Mouse (Mus musculus) CH12.LX (cell line): ENCODE measurements around the gene Rab11fip3. TPM values are rescaled to one million over a fixed set of nuclear protein-coding genes. Genes with fewer than 3 reads are reported as not detected.

Experiments
- DNase-seq: peaks from one replicate; pipeline ENCODE4 v3.0.0-alpha.2; 2013; ENCODE audit errors: extremely low read depth
- H3K27ac ChIP-seq: 2 replicates; pipeline ENCODE4 v1.5.1; 2012; ENCODE audit warnings: low read depth, mild to moderate bottlenecking, control low read depth, moderate library complexity; ENCODE audit not compliant: insufficient read depth
- H3K27me3 ChIP-seq: replicated peaks from 2 replicates; pipeline ENCODE3; 2012; ENCODE audit warnings: inconsistent platforms
- H3K36me3 ChIP-seq, 2 experiments: replicated peaks in 1 of 2; 2 replicates each; pipeline versions ENCODE3 to v1.6.1; 2012; ENCODE audit warnings: inconsistent platforms in 1 of 2, low read length in 1 of 2, mild to moderate bottlenecking in 1 of 2, mixed read lengths in 1 of 2, moderate library complexity in 1 of 2; ENCODE audit not compliant: control insufficient read depth in 1 of 2, insufficient read depth in 1 of 2
- H3K4me1 ChIP-seq, 2 experiments: 2 replicates each; pipeline ENCODE4 v1.6.1; 2012; ENCODE audit warnings: inconsistent platforms in 1 of 2, moderate library complexity in 1 of 2; ENCODE audit not compliant: insufficient read depth in 2 of 2, control insufficient read depth in 1 of 2
- H3K4me2 ChIP-seq: 2 replicates; pipeline ENCODE4 v1.6.1; 2012; ENCODE audit warnings: low read depth, mild to moderate bottlenecking, control low read depth; ENCODE audit not compliant: poor library complexity, insufficient read depth, severe bottlenecking
- H3K4me3 ChIP-seq, 3 experiments: fragments of 150-350 bp in 1 of 3; sonication (generic) in 1 of 3; replicated peaks in 1 of 3; 2 replicates each; pipeline versions ENCODE3 to v1.5.1; 2011 to 2012; ENCODE audit warnings: low read depth in 2 of 3, low read length in 2 of 3, mild to moderate bottlenecking in 2 of 3, moderate library complexity in 2 of 3, control low read depth in 1 of 3, improper control_type of control experiment in 1 of 3, inconsistent platforms in 1 of 3, mixed read lengths in 1 of 3; ENCODE audit not compliant: poor library complexity in 1 of 3
- H3K79me2 ChIP-seq: replicated peaks from 2 replicates; pipeline ENCODE4 v1.6.1; 2012; ENCODE audit warnings: mild to moderate bottlenecking, moderate library complexity; ENCODE audit not compliant: control insufficient read depth, poor library complexity, insufficient read depth, severe bottlenecking; ENCODE audit errors: extremely low read depth
- H3K9ac ChIP-seq: 2 replicates; pipeline ENCODE4 v1.6.1; 2012; ENCODE audit warnings: low read depth, mild to moderate bottlenecking, control low read depth, moderate library complexity; ENCODE audit not compliant: insufficient read depth
- H3K9me3 ChIP-seq: replicated peaks from 2 replicates; pipeline ENCODE3; 2012; ENCODE audit warnings: low read length, inconsistent platforms, mixed read lengths
- BHLHE40 ChIP-seq: IDR thresholded peaks from 2 replicates; pipeline ENCODE4 v1.6.1; 2011; ENCODE audit warnings: mild to moderate bottlenecking, low read depth, low read length, improper control_type of control experiment
- CHD1 ChIP-seq: IDR thresholded peaks from 2 replicates; pipeline ENCODE4 v1.6.1; 2012; ENCODE audit warnings: low read depth, low read length, improper control_type of control experiment, inconsistent platforms
- CHD2 ChIP-seq: IDR thresholded peaks from 2 replicates; pipeline ENCODE4 v1.6.1; 2011; ENCODE audit warnings: low read length, improper control_type of control experiment
- CTCF ChIP-seq, 2 experiments: IDR thresholded peaks in 1 of 2; conservative IDR thresholded peaks in 1 of 2; 2 replicates each; pipeline ENCODE4 v1.5.1; 2011 to 2012; ENCODE audit warnings: low read depth in 2 of 2, low read length in 2 of 2, improper control_type of control experiment in 1 of 2, inconsistent platforms in 1 of 2, mild to moderate bottlenecking in 1 of 2, moderate library complexity in 1 of 2
- E2F4 ChIP-seq: IDR thresholded peaks from 2 replicates; pipeline ENCODE4 v1.6.1; 2011; ENCODE audit warnings: low read depth, low read length, improper control_type of control experiment; ENCODE audit not compliant: insufficient replicate concordance
- ELF1 ChIP-seq: IDR thresholded peaks from 2 replicates; pipeline ENCODE4 v1.6.1; 2014; ENCODE audit warnings: low read depth, mild to moderate bottlenecking, inconsistent platforms, low read length, improper control_type of control experiment
- EP300 ChIP-seq: IDR thresholded peaks from 2 replicates; pipeline ENCODE4 v1.6.1; 2011; ENCODE audit warnings: low read length, improper control_type of control experiment
- ETS1 ChIP-seq: conservative IDR thresholded peaks from 2 replicates; pipeline ENCODE4 v1.6.1; 2012; ENCODE audit warnings: low read depth, mild to moderate bottlenecking, inconsistent platforms, low read length, improper control_type of control experiment, moderate library complexity
- GABPA ChIP-seq: IDR thresholded peaks from 2 replicates; pipeline ENCODE4 v1.6.1; 2012; ENCODE audit warnings: low read depth, low read length, improper control_type of control experiment, inconsistent platforms; ENCODE audit not compliant: insufficient replicate concordance
- HCFC1 ChIP-seq: IDR thresholded peaks from 2 replicates; pipeline ENCODE4 v1.6.1; 2012; ENCODE audit warnings: low read depth, mild to moderate bottlenecking, inconsistent platforms, low read length, improper control_type of control experiment
- IRF4 ChIP-seq: IDR thresholded peaks from 2 replicates; pipeline ENCODE4 v1.6.1; 2014; ENCODE audit warnings: low read depth, mild to moderate bottlenecking, inconsistent platforms, low read length, improper control_type of control experiment
- JUN ChIP-seq: IDR thresholded peaks from 2 replicates; pipeline ENCODE4 v1.6.1; 2011; ENCODE audit warnings: low read depth, mild to moderate bottlenecking, low read length, improper control_type of control experiment, moderate library complexity; ENCODE audit not compliant: insufficient read depth
- JUND ChIP-seq: conservative IDR thresholded peaks from 2 replicates; pipeline ENCODE4 v1.6.1; 2011; ENCODE audit warnings: low read depth, low read length, improper control_type of control experiment
- KAT2A ChIP-seq: IDR thresholded peaks from 2 replicates; pipeline ENCODE4 v1.6.1; 2012; ENCODE audit warnings: low read length, improper control_type of control experiment, inconsistent platforms; ENCODE audit not compliant: insufficient replicate concordance
- MAFK ChIP-seq: IDR thresholded peaks from 2 replicates; pipeline ENCODE4 v1.6.1; 2011; ENCODE audit warnings: low read length, improper control_type of control experiment; ENCODE audit not compliant: insufficient replicate concordance
- MAX ChIP-seq: IDR thresholded peaks from 2 replicates; pipeline ENCODE4 v1.6.1; 2011; ENCODE audit warnings: low read length, improper control_type of control experiment
- MAZ ChIP-seq: IDR thresholded peaks from 2 replicates; pipeline ENCODE4 v1.6.1; 2012; ENCODE audit warnings: low read depth, mild to moderate bottlenecking, inconsistent platforms, low read length, improper control_type of control experiment, moderate library complexity
- MEF2A ChIP-seq: IDR thresholded peaks from 2 replicates; pipeline ENCODE4 v1.6.1; 2014; ENCODE audit warnings: low read depth, mild to moderate bottlenecking, inconsistent platforms, low read length, improper control_type of control experiment, borderline replicate concordance
- MXI1 ChIP-seq: IDR thresholded peaks from 2 replicates; pipeline ENCODE4 v1.6.1; 2011; ENCODE audit warnings: mild to moderate bottlenecking, low read depth, low read length, improper control_type of control experiment
- NELFE ChIP-seq: IDR thresholded peaks from 2 replicates; pipeline ENCODE4 v1.6.1; 2011; ENCODE audit warnings: low read depth, low read length, improper control_type of control experiment
- NRF1 ChIP-seq: IDR thresholded peaks from 2 replicates; pipeline ENCODE4 v1.6.1; 2014; ENCODE audit warnings: low read depth, mild to moderate bottlenecking, inconsistent platforms, low read length, improper control_type of control experiment, moderate library complexity
- PAX5 ChIP-seq: IDR thresholded peaks from 2 replicates; pipeline ENCODE4 v1.6.1; 2012; ENCODE audit warnings: low read length, inconsistent platforms, mixed read lengths
- POLR2A ChIP-seq: IDR thresholded peaks from 2 replicates; pipeline ENCODE4 v1.6.1; 2011; ENCODE audit warnings: low read depth, mild to moderate bottlenecking, improper control_type of control experiment, low read length
- POLR2AphosphoS2 ChIP-seq: IDR thresholded peaks from 2 replicates; pipeline ENCODE4 v1.6.1; 2011; ENCODE audit warnings: low read depth, low read length, improper control_type of control experiment
- RAD21 ChIP-seq: IDR thresholded peaks from 2 replicates; pipeline ENCODE4 v1.6.1; 2011; ENCODE audit warnings: low read depth, mild to moderate bottlenecking, low read length, improper control_type of control experiment, moderate library complexity
- RCOR1 ChIP-seq: conservative IDR thresholded peaks from 2 replicates; pipeline ENCODE4 v1.6.1; 2012; ENCODE audit warnings: low read depth, mild to moderate bottlenecking, inconsistent platforms, low read length, improper control_type of control experiment
- SIN3A ChIP-seq: IDR thresholded peaks from 2 replicates; pipeline ENCODE4 v1.6.1; 2012; ENCODE audit warnings: low read length, improper control_type of control experiment, inconsistent platforms
- SMC3 ChIP-seq: IDR thresholded peaks from 2 replicates; pipeline ENCODE4 v1.6.1; 2011; ENCODE audit warnings: low read depth, low read length, improper control_type of control experiment
- TBP ChIP-seq: conservative IDR thresholded peaks from 2 replicates; pipeline ENCODE4 v1.6.1; 2011; ENCODE audit warnings: low read depth, low read length, improper control_type of control experiment
- TCF12 ChIP-seq: IDR thresholded peaks from 2 replicates; pipeline ENCODE4 v1.6.1; 2014; ENCODE audit warnings: low read depth, mild to moderate bottlenecking, inconsistent platforms, low read length, improper control_type of control experiment
- UBTF ChIP-seq: IDR thresholded peaks from 2 replicates; pipeline ENCODE4 v1.6.1; 2012; ENCODE audit warnings: low read depth, mild to moderate bottlenecking, inconsistent platforms, low read length, improper control_type of control experiment, moderate library complexity
- USF1 ChIP-seq: IDR thresholded peaks from 2 replicates; pipeline ENCODE4 v1.6.1; 2014; ENCODE audit warnings: low read depth, mild to moderate bottlenecking, inconsistent platforms, low read length, improper control_type of control experiment
- USF2 ChIP-seq: conservative IDR thresholded peaks from 2 replicates; pipeline ENCODE4 v1.6.1; 2011; ENCODE audit warnings: low read depth, low read length, improper control_type of control experiment
- ZC3H11A ChIP-seq: IDR thresholded peaks from 2 replicates; pipeline ENCODE4 v1.6.1; 2012; ENCODE audit warnings: low read depth, mild to moderate bottlenecking, inconsistent platforms, low read length, improper control_type of control experiment
- ZKSCAN1 ChIP-seq: IDR thresholded peaks from 2 replicates; pipeline ENCODE4 v1.6.1; 2012; ENCODE audit warnings: low read depth, inconsistent platforms, low read length, improper control_type of control experiment, borderline replicate concordance
- ZMIZ1 ChIP-seq: IDR thresholded peaks from 2 replicates; pipeline ENCODE4 v1.6.1; 2012; ENCODE audit warnings: low read depth, mild to moderate bottlenecking, inconsistent platforms, low read length, improper control_type of control experiment
- dilution Hi-C: fragments of 300-500 bp; cut with MboI; formaldehyde crosslinking; loops from 2 replicates; pipeline ENCODE4 v1.14.3; 2020; ENCODE audit warnings: low sequenced_read_pairs; ENCODE audit not compliant: extremely low pct_unique_long_range_greater_than_20kb, extremely low pct_ligation_motif_present
- in situ Hi-C: fragments of 300-500 bp; cut with MboI; formaldehyde crosslinking; loops from 3 replicates; pipeline ENCODE4 v1.14.3; 2019; ENCODE audit warnings: low sequenced_read_pairs, low pct_ligation_motif_present, low pct_unique_long_range_greater_than_20kb, mixed read lengths
- polyA plus RNA-seq: library from polyadenylated mRNA; unstranded; fragments of >175 nt; gene quantifications from 2 replicates; pipeline ENCODE4 v1.2.1, GENCODE M21; 2012; ENCODE audit warnings: low read depth; ENCODE audit not compliant: insufficient read length
- total RNA-seq, 2 experiments: library from RNA; depleted of rRNA; stranded (reverse); fragments of 300-350 nt in 1 of 2; fragments of >200 nt in 1 of 2; gene quantifications; 2 replicates each; pipeline ENCODE4 v1.2.3; 2012 to 2014

Gene Rab11fip3
- total and polyA plus RNA-seq, 3 experiments: 3.5 to 7.6 (median 4.6) TPM

DNA sequence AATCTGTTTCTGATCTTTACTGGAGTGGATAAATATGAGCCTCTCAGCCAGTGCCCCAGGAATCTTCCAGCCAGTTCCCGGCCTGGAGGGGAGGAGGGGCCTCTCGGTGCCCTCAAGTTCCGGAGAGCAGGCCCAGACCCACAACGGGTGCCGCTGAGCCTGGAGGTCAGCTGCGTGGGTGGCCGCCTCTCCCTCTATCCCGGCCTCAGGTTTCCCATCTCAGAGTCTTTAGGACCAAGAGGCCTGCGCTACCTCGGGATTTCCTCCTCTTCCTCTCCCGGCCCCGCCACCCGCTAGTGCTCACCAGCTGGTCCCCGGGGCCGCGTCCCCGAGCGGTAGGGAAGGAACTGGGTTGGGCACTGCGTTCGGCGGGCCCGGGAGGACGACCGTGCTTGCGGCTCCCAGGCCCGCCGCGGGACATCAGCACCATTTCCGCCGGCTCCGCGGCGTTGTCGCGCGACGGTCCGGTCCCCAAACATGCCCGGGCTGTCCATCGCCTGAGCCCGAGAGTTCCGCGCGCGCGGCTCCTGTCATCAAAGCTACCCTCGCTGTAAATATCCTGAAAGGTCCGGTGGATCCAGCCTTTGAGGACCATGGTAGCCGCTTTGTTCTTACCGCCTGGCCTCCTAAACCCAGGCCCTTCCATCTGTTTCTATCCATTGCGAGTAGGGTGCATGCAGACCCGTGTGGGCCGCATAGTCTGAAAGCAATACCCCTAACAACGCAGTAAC lies 127.7 kb downstream of the Rab11fip3 start:
- dilution Hi-C loops (no loop called here), in situ Hi-C loops (no loop called here)
- Histone ChIP-seq H3K9ac (peak overlapping the region; percentile 99), H3K27ac (no peak overlapping the region), H3K4me3 (peak overlapping the region; percentile 83 to 92 (median 84)), H3K79me2 (peaks cover 16% of the 10 kb centered on the region), H3K9me3 (no peaks in the 10 kb centered on the region), H3K36me3 (peaks cover 14 to 28% of the 10 kb centered on the region in 2 experiments), H3K4me2 (peak overlapping the region; percentile 91), H3K27me3 (peaks cover 10% of the 10 kb centered on the region), H3K4me1 (peaks cover 12 to 26% of the 10 kb centered on the region in 2 experiments; a peak in 3 of 4 replicates)
- peak; percentile 64 for DNase-seq
- TF ChIP-seq ZMIZ1 (peak; percentile 65; the same call in 1 of the 2 replicates), MEF2A (peak; percentile 67; the same call in 1 of the 2 replicates), RCOR1 (no peak), MXI1 (peak; percentile 90), CTCF (conservative IDR thresholded peaks at IDR 0.05 in 1 of 2, IDR thresholded peaks at IDR 0.05 in 1 of 2; ENCODE audit: low read depth in 2 of 2, low read length in 2 of 2) (no peak), GABPA (no peak; the same call in 1 of the 2 replicates), MAZ (no peak), CHD1 (no peak), IRF4 (peak; percentile 53; the same call in 1 of the 2 replicates), SMC3 (no peak), TBP (peak; percentile 81), TCF12 (peak; percentile 93), UBTF (peak; percentile 82), USF2 (no peak), ZC3H11A (no peak), ETS1 (no peak), PAX5 (no peak), ELF1 (peak; percentile 78), MAX (peak; percentile 64; the same call in 1 of the 2 replicates), JUND (no peak), USF1 (no peak), NELFE (peak; percentile 86), JUN (no peak), RAD21 (no peak), HCFC1 (peak; percentile 92), POLR2AphosphoS2 (no peak), MAFK (no peak), ZKSCAN1 (no peak), CHD2 (peak; percentile 61; the same call in 1 of the 2 replicates), SIN3A (peak; percentile 90), BHLHE40 (no peak), KAT2A (peak; percentile 81; the same call in 1 of the 2 replicates), E2F4 (no peak), EP300 (no peak), NRF1 (no peak), POLR2A (peak; percentile 88)
